Mouse (Mus musculus) MEL (cell line): ENCODE measurements around the gene Dap. TPM values are rescaled to one million over a fixed set of nuclear protein-coding genes. Genes with fewer than 3 reads are reported as not detected.

Experiments used
- DNase-seq: peaks from one replicate; pipeline ENCODE4 v3.0.0; 2011; ENCODE audit warnings: low read depth, low spot score
- H3K27ac ChIP-seq: 2 replicates; pipeline ENCODE4 v1.5.1; 2012; ENCODE audit warnings: low read depth, mild to moderate bottlenecking, control low read depth, low read length, moderate library complexity; ENCODE audit not compliant: control insufficient read depth
- H3K27me3 ChIP-seq, 2 experiments: fragments of 150-350 bp in 1 of 2; sonication (generic) in 1 of 2; 2 replicates each; pipeline ENCODE4 v1.6.1; 2012; ENCODE audit warnings: low read length in 2 of 2, mild to moderate bottlenecking in 2 of 2, improper control_type of control experiment in 1 of 2, moderate library complexity in 1 of 2; ENCODE audit not compliant: insufficient read depth in 2 of 2, control insufficient read depth in 1 of 2
- H3K36me3 ChIP-seq, 2 experiments: 2 replicates each; pipeline ENCODE4 v1.6.1; 2012 to 2014; ENCODE audit warnings: low read length in 2 of 2, improper control_type of control experiment in 1 of 2, inconsistent platforms in 1 of 2, mild to moderate bottlenecking in 1 of 2; ENCODE audit not compliant: insufficient read depth in 2 of 2, control insufficient read depth in 1 of 2
- H3K4me1 ChIP-seq, 2 experiments: fragments of 150-350 bp in 1 of 2; sonication (generic) in 1 of 2; 2 replicates each; pipeline ENCODE4 v1.6.1; 2012; ENCODE audit warnings: low read length in 2 of 2, improper control_type of control experiment in 1 of 2, mild to moderate bottlenecking in 1 of 2; ENCODE audit not compliant: insufficient read depth in 2 of 2, control insufficient read depth in 1 of 2
- H3K4me3 ChIP-seq, 2 experiments: fragments of 150-350 bp in 1 of 2; sonication (generic) in 1 of 2; 2 replicates each; pipeline ENCODE4 v1.5.1; 2012; ENCODE audit warnings: low read depth in 2 of 2, low read length in 2 of 2, mild to moderate bottlenecking in 2 of 2, moderate library complexity in 2 of 2, control low read depth in 1 of 2, improper control_type of control experiment in 1 of 2; ENCODE audit not compliant: control insufficient read depth in 1 of 2, insufficient read depth in 1 of 2
- H3K79me2 ChIP-seq: 2 replicates; pipeline ENCODE4 v1.6.1; 2012; ENCODE audit warnings: mild to moderate bottlenecking, low read length, moderate library complexity; ENCODE audit not compliant: control insufficient read depth, poor library complexity, insufficient read depth
- H3K9ac ChIP-seq: 2 replicates; pipeline ENCODE4 v1.6.1; 2012; ENCODE audit warnings: low read depth, mild to moderate bottlenecking, control low read depth, low read length, moderate library complexity; ENCODE audit not compliant: control insufficient read depth, poor library complexity, severe bottlenecking
- H3K9me3 ChIP-seq: fragments of 150-350 bp; sonication (generic); replicated peaks from 2 replicates; pipeline ENCODE4 v1.6.1; 2012; ENCODE audit warnings: mild to moderate bottlenecking, low read length, improper control_type of control experiment, moderate library complexity; ENCODE audit not compliant: insufficient read depth
- CHD1 ChIP-seq: IDR thresholded peaks from 2 replicates; pipeline ENCODE4 v1.6.1; 2012; ENCODE audit warnings: low read depth, mild to moderate bottlenecking, inconsistent platforms, low read length, improper control_type of control experiment
- CHD2 ChIP-seq: IDR thresholded peaks from 2 replicates; pipeline ENCODE4 v1.6.1; 2011; ENCODE audit warnings: low read length, improper control_type of control experiment
- E2F4 ChIP-seq: IDR thresholded peaks from 2 replicates; pipeline ENCODE4 v1.6.1; 2011; ENCODE audit warnings: low read depth, low read length, improper control_type of control experiment, borderline replicate concordance
- ELF1 ChIP-seq: IDR thresholded peaks from 2 replicates; pipeline ENCODE4 v1.6.1; 2014; ENCODE audit warnings: low read depth, mild to moderate bottlenecking, inconsistent platforms, low read length, improper control_type of control experiment, moderate library complexity
- ETS1 ChIP-seq: IDR thresholded peaks from 2 replicates; pipeline ENCODE4 v1.6.1; 2012; ENCODE audit warnings: low read depth, mild to moderate bottlenecking, inconsistent platforms, low read length, improper control_type of control experiment, moderate library complexity
- GABPA ChIP-seq: IDR thresholded peaks from 2 replicates; pipeline ENCODE4 v1.6.1; 2012; ENCODE audit warnings: low read depth, mild to moderate bottlenecking, inconsistent platforms, low read length, improper control_type of control experiment, moderate library complexity
- HCFC1 ChIP-seq: IDR thresholded peaks from 2 replicates; pipeline ENCODE4 v1.6.1; 2012; ENCODE audit warnings: low read depth, mild to moderate bottlenecking, inconsistent platforms, low read length, improper control_type of control experiment, moderate library complexity
- JUND ChIP-seq: IDR thresholded peaks from 2 replicates; pipeline ENCODE4 v1.6.1; 2011; ENCODE audit warnings: low read depth, mild to moderate bottlenecking, improper control_type of control experiment, low read length
- MAX ChIP-seq: IDR thresholded peaks from 2 replicates; pipeline ENCODE4 v1.6.1; 2011; ENCODE audit warnings: low read length, improper control_type of control experiment
- MAZ ChIP-seq: IDR thresholded peaks from 2 replicates; pipeline ENCODE4 v1.6.1; 2012; ENCODE audit warnings: low read depth, mild to moderate bottlenecking, inconsistent platforms, low read length, improper control_type of control experiment
- MEF2A ChIP-seq: IDR thresholded peaks from 2 replicates; pipeline ENCODE4 v1.6.1; 2014; ENCODE audit warnings: low read depth, mild to moderate bottlenecking, inconsistent platforms, low read length, improper control_type of control experiment; ENCODE audit not compliant: poor library complexity, insufficient replicate concordance, severe bottlenecking; ENCODE audit errors: extremely low read depth
- MXI1 ChIP-seq: IDR thresholded peaks from 2 replicates; pipeline ENCODE4 v1.6.1; 2011; ENCODE audit warnings: mild to moderate bottlenecking, low read depth, low read length, improper control_type of control experiment
- MYB ChIP-seq: IDR thresholded peaks from 2 replicates; pipeline ENCODE4 v1.6.1; 2011; ENCODE audit warnings: mild to moderate bottlenecking, low read depth, low read length, improper control_type of control experiment
- MYC ChIP-seq: IDR thresholded peaks from 2 replicates; pipeline ENCODE4 v1.6.1; 2011; ENCODE audit warnings: low read depth, mild to moderate bottlenecking, low read length, improper control_type of control experiment, moderate library complexity
- NELFE ChIP-seq: IDR thresholded peaks from 2 replicates; pipeline ENCODE4 v1.6.1; 2011; ENCODE audit warnings: low read depth, low read length, improper control_type of control experiment
- NRF1 ChIP-seq: IDR thresholded peaks from 2 replicates; pipeline ENCODE4 v1.6.1; 2014; ENCODE audit warnings: low read depth, mild to moderate bottlenecking, inconsistent platforms, low read length, improper control_type of control experiment, moderate library complexity; ENCODE audit not compliant: poor library complexity, insufficient read depth, severe bottlenecking
- POLR2AphosphoS2 ChIP-seq: IDR thresholded peaks from 2 replicates; pipeline ENCODE4 v1.6.1; 2011; ENCODE audit warnings: low read length, improper control_type of control experiment
- POLR2AphosphoS5 ChIP-seq: IDR thresholded peaks from 2 replicates; pipeline ENCODE4 v1.6.1; 2012; ENCODE audit warnings: low read depth, borderline replicate concordance, mild to moderate bottlenecking, inconsistent platforms, low read length, moderate library complexity, mixed read lengths
- RAD21 ChIP-seq: IDR thresholded peaks from 2 replicates; pipeline ENCODE4 v1.6.1; 2011; ENCODE audit warnings: mild to moderate bottlenecking, low read depth, low read length, improper control_type of control experiment
- RCOR1 ChIP-seq: IDR thresholded peaks from 2 replicates; pipeline ENCODE4 v1.6.1; 2012; ENCODE audit warnings: low read depth, mild to moderate bottlenecking, inconsistent platforms, low read length, improper control_type of control experiment
- SIN3A ChIP-seq: IDR thresholded peaks from 2 replicates; pipeline ENCODE4 v1.6.1; 2012; ENCODE audit warnings: low read length, improper control_type of control experiment, inconsistent platforms
- SMC3 ChIP-seq: IDR thresholded peaks from 2 replicates; pipeline ENCODE4 v1.6.1; 2011; ENCODE audit warnings: low read depth, low read length, improper control_type of control experiment
- UBTF ChIP-seq: IDR thresholded peaks from 2 replicates; pipeline ENCODE4 v1.6.1; 2012; ENCODE audit warnings: low read depth, mild to moderate bottlenecking, inconsistent platforms, low read length, improper control_type of control experiment, moderate library complexity, borderline replicate concordance; ENCODE audit not compliant: insufficient read depth
- USF1 ChIP-seq: IDR thresholded peaks from 2 replicates; pipeline ENCODE4 v1.6.1; 2014; ENCODE audit warnings: low read depth, mild to moderate bottlenecking, inconsistent platforms, low read length, improper control_type of control experiment, moderate library complexity
- ZC3H11A ChIP-seq: IDR thresholded peaks from 2 replicates; pipeline ENCODE4 v1.6.1; 2012; ENCODE audit warnings: low read depth, mild to moderate bottlenecking, inconsistent platforms, low read length, improper control_type of control experiment
- ZNF384 ChIP-seq: IDR thresholded peaks from 2 replicates; pipeline ENCODE4 v1.6.1; 2012; ENCODE audit warnings: low read depth, mild to moderate bottlenecking, inconsistent platforms, low read length, improper control_type of control experiment
- polyA plus RNA-seq, 2 experiments: library from polyadenylated mRNA; stranded (reverse) in 1 of 2; unstranded in 1 of 2; fragments of >175 nt in 1 of 2; fragments of >200 nt in 1 of 2; gene quantifications; 2 replicates each; pipeline versions ENCODE4 v1.2.1 to v1.2.4; 2012; ENCODE audit warnings: low replicate concordance in 2 of 2, low read depth in 1 of 2; ENCODE audit not compliant: insufficient read length in 2 of 2, insufficient read depth in 1 of 2, missing spikeins in 1 of 2
- total RNA-seq: library from RNA; depleted of rRNA; stranded (reverse); fragments of 300-350 nt; gene quantifications from 2 replicates; pipeline ENCODE4 v1.2.3, GENCODE M21; 2012

Dap gene
- total and polyA plus RNA-seq, 3 experiments: 17.8 to 72.6 TPM; not detected in 1

DNA sequence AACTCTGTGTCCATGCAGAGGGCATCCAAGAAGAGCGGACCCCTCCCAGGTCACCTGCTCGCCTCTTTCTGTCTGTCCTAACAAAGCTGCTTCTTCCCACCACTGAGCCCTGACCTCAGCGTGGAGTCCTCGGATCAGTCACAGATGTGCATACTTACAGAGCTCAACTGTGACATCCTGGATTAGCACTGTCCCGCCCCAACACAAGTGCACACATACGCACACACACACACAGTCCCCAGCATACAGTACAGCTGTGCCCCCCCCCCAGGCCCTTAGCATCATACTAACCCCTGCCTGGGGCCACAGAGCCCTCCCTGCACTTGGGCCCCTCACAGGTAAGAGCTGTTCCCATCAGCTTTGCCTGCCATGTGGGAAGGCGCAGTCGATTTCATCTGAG is 41.3 kb downstream of the Dap start:
- TF ChIP-seq CHD1 (no peak), UBTF (no peak), MAZ (no peak), JUND (no peak), MXI1 (no peak), RCOR1 (no peak), MYC (no peak), NELFE (no peak), CHD2 (no peak), ZC3H11A (no peak), POLR2AphosphoS2 (no peak)
- TF ChIP-seq, all 39 proteins: peak for 0
- H3K27me3 ChIP-seq: no peaks in the 10 kb centered on the region
- no peak overlapping the region for H3K27ac ChIP-seq
- DNase-seq: no peak
- H3K9me3 ChIP-seq: no peaks in the 10 kb centered on the region
- no peak overlapping the region for H3K4me3 ChIP-seq
- 0 out of 4 replicates have a peak, but pooled peaks cover 0 to 5% of the 10 kb centered on the region in 2 experiments for H3K4me1 ChIP-seq
- no peak overlapping the region for H3K9ac ChIP-seq
- H3K36me3 ChIP-seq: no peaks in the 10 kb centered on the region
- H3K79me2 ChIP-seq: no peaks in the 10 kb centered on the region

DNA sequence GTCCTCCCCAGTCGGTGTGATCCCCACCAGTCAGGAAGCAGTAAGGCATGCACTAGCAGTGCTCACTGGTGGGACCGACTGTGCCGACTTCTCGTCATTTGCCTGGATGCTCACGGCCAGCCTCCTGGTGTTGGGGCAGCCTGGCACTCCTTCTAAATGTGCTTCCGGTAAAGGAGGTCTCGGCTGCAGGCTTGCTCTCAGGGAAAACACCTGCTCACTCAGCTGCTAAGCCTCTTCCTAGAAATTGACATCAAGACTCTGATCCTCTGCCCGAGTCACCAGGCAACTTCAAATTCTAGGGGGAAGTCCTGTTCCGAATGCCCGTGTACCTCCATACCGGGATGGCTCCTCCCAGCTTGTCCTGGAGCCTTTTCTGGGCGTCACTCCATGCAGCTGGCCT is 41.7 kb downstream of the Dap start:
- TF ChIP-seq NRF1 (no peak), MAX (no peak), E2F4 (no peak), UBTF (no peak), CHD1 (no peak)
- TF ChIP-seq, all 39 proteins: peak for 0
- DNase-seq: no peak
- Histone ChIP-seq H3K27me3 (no peaks in the 10 kb centered on the region), H3K9me3 (no peaks in the 10 kb centered on the region), H3K79me2 (no peaks in the 10 kb centered on the region), H3K36me3 (no peaks in the 10 kb centered on the region), H3K4me1 (0 out of 4 replicates have a peak, but pooled peaks cover 0 to 5% of the 10 kb centered on the region in 2 experiments), H3K4me3 (no peak overlapping the region), H3K27ac (no peak overlapping the region), H3K9ac (no peak overlapping the region)

DNA sequence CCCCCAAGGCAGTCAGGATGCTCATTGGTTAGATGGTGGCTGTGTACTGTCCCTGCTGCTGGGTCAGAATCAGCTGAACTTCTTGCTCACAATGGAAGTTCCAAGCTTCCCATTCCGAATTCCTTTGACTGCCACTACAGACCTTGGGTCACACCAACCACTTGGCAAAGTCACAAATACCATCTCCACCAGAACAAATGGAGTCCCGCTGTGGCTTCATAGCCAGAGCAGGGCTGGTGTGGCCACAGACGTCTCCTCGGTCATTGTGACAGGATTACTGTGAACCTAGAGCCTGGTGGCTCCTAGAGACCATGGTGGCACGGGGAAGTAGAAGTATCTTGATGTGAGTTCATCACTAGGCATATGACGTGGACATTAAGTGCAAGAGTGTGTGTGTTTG is 44.0 kb downstream of the Dap start:
- no peak overlapping the region for H3K27ac ChIP-seq
- H3K4me1 ChIP-seq: peaks cover 0 to 8% of the 10 kb centered on the region in 2 experiments; a peak in 3 of 4 replicates
- peaks cover 0 to 2% of the 10 kb centered on the region in 2 experiments; a peak in 2 of 4 replicates for H3K36me3 ChIP-seq
- no peaks in the 10 kb centered on the region for H3K9me3 ChIP-seq
- H3K27me3 ChIP-seq: no peaks in the 10 kb centered on the region
- no peak for DNase-seq
- no peak overlapping the region for H3K9ac ChIP-seq
- H3K4me3 ChIP-seq: no peak overlapping the region
- TF ChIP-seq SMC3: no peak
- TF ChIP-seq MAX: no peak
- no peak for TF ChIP-seq MEF2A
- no peak for TF ChIP-seq GABPA
- no peak for TF ChIP-seq ZNF384
- TF ChIP-seq JUND: no peak
- TF ChIP-seq SIN3A: no peak
- TF ChIP-seq MAZ: no peak
- no peak for TF ChIP-seq MXI1
- no peak for TF ChIP-seq ETS1
- no peak for TF ChIP-seq CHD1
- no peak for TF ChIP-seq HCFC1
- no peak for TF ChIP-seq USF1
- no peak for TF ChIP-seq RAD21
- TF ChIP-seq MYB: no peak
- no peak for TF ChIP-seq POLR2AphosphoS5
- TF ChIP-seq ELF1: no peak
- no peaks in the 10 kb centered on the region for H3K79me2 ChIP-seq
